Mouse (Mus musculus): Measurements from ENCODE around the gene Ccdc146. TPM values are rescaled to one million over a fixed set of nuclear protein-coding genes. Genes with fewer than 3 reads are reported as not detected.

Ccdc146 gene
- polyA plus RNA-seq, 1 experiment from 2014 or later = 0.36 TPM

Other genes starting within 250 kb of the Ccdc146 start
- 9.1 and 9.2 TPM in 2 replicates for gene Gsap, start 238.4 kb downstream of the Ccdc146 start, polyA plus RNA-seq (2014; fragmentation: Nextera tagmentation; extraction: Ambion mirVana)
- 1.8 and 2.3 TPM in 2 replicates for gene Fgl2, start 52.0 kb downstream of the Ccdc146 start, polyA plus RNA-seq (2014; fragmentation: Nextera tagmentation; extraction: Ambion mirVana)
- 7.9 and 8.4 TPM in 2 replicates for gene Fam185a, start 281 bp upstream of the Ccdc146 start, polyA plus RNA-seq (2014; fragmentation: Nextera tagmentation; extraction: Ambion mirVana)
- 0.59 and 9.9 TPM in 2 replicates for gene Lrrc17, start 118.9 kb upstream of the Ccdc146 start, polyA plus RNA-seq (2014; fragmentation: Nextera tagmentation; extraction: Ambion mirVana)
- gene Fbxl13, start 221.0 kb upstream of the Ccdc146 start, polyA plus RNA-seq (2014; fragmentation: Nextera tagmentation; extraction: Ambion mirVana) = 0.09 and 0.47 TPM in 2 replicates
- 73.7 and 85.6 TPM in 2 replicates for gene Armc10, start 221.1 kb upstream of the Ccdc146 start, polyA plus RNA-seq (2014; fragmentation: Nextera tagmentation; extraction: Ambion mirVana)

Data from midbrain, embryonic 14.5 days (tissue).